Mouse (Mus musculus) heart, embryonic 13.5 days (tissue): ENCODE results near the gene Olfr287. TPM values are rescaled to one million over a fixed set of nuclear protein-coding genes. Genes with fewer than 3 reads are reported as not detected.

Experiments used
- ATAC-seq: fragments of 200-750 bp; cut with Nextera tagmentation; 2 replicates; pipeline ENCODE4 v1.8.0; 2017; ENCODE audit warnings: moderate TSS enrichment; ENCODE audit not compliant: insufficient number of reproducible peaks, low FRiP score, low TSS enrichment; ENCODE audit errors: extremely low read depth
- H3K27ac ChIP-seq: fragments of 300-500 bp; sonication (generic); replicated peaks from 2 replicates; pipeline ENCODE4 v1.5.1; 2015; ENCODE audit warnings: moderate library complexity, mild to moderate bottlenecking, inconsistent platforms
- H3K27me3 ChIP-seq: fragments of 300-500 bp; sonication (generic); replicated peaks from 2 replicates; pipeline ENCODE4 v1.6.1; 2015; ENCODE audit warnings: mild to moderate bottlenecking, inconsistent platforms
- H3K36me3 ChIP-seq: fragments of 300-500 bp; sonication (generic); 2 replicates; pipeline ENCODE4 v1.6.1; 2015; ENCODE audit warnings: mild to moderate bottlenecking, inconsistent platforms
- H3K4me1 ChIP-seq: fragments of 300-500 bp; sonication (generic); 2 replicates; pipeline ENCODE4 v1.6.1; 2015; ENCODE audit warnings: inconsistent platforms
- H3K4me2 ChIP-seq: fragments of 300-500 bp; sonication (generic); 2 replicates; pipeline ENCODE4 v1.6.1; 2015; ENCODE audit warnings: inconsistent platforms, mild to moderate bottlenecking, moderate library complexity
- H3K4me3 ChIP-seq: fragments of 300-500 bp; sonication (generic); 2 replicates; pipeline ENCODE4 v1.5.1; 2015; ENCODE audit warnings: moderate library complexity, mild to moderate bottlenecking, inconsistent platforms
- H3K9ac ChIP-seq: fragments of 300-500 bp; sonication (generic); 2 replicates; pipeline ENCODE4 v1.6.1; 2015; ENCODE audit warnings: inconsistent platforms, mild to moderate bottlenecking, moderate library complexity
- H3K9me3 ChIP-seq: fragments of 300-500 bp; sonication (generic); 2 replicates; pipeline ENCODE4 v1.6.1; 2016; ENCODE audit warnings: inconsistent platforms
- WGBS: fragments of 180-500 bp; shearing (Covaris S2); methylation state at CpG from one replicate; pipeline ENCODE4 v1.1.7; 2015; ENCODE audit warnings: mixed read lengths; 5-methylcytosine and 5-hydroxymethylcytosine counted together
- polyA plus RNA-seq: library from polyadenylated mRNA; unstranded; fragments of >200 nt; fragmentation: Nextera tagmentation; extraction: Ambion mirVana; gene quantifications from 2 replicates; pipeline ENCODE4 v1.2.1, GENCODE M21; 2015

The Olfr287 gene
- polyA plus RNA-seq, 1 experiment from 2014 or later = not detected

GRCm38 (mm10) chr15:98167645-98168621 is 52.9 kb downstream of the Olfr287 start:
- 2% methylated on average over 69 of the region's 69 CpGs for WGBS

GRCm38 (mm10) chr15:98166963-98167644 is 53.8 kb downstream of the Olfr287 start, which contains the start of gene Ccdc184:
Gene Ccdc184 (plus strand): TSS chr15:98167158.
- Histone ChIP-seq H3K4me2 (peak within 1 kb of the TSS; percentile 84), H3K4me1 (peaks cover 33% of the 10 kb centered on the region), H3K27me3 (peaks cover 79% of the 10 kb centered on the region), H3K9me3 (no peaks in the 10 kb centered on the region), H3K36me3 (no peaks in the 10 kb centered on the region), H3K27ac (no peak within 1 kb of the TSS), H3K4me3 (peak within 1 kb of the TSS; percentile 59), H3K9ac (peak within 1 kb of the TSS; percentile 75)
- no peak for ATAC-seq
- WGBS = 2% methylated on average over 18 of the region's 18 CpGs

More at GRCm38 (mm10) chr15:98167645-98168621, 52.9 kb downstream of the Olfr287 start:
- Histone ChIP-seq H3K4me3 (peak overlapping the region; percentile 59), H3K9me3 (no peaks in the 10 kb centered on the region), H3K27me3 (peaks cover 87% of the 10 kb centered on the region), H3K36me3 (no peaks in the 10 kb centered on the region), H3K27ac (no peak overlapping the region), H3K4me2 (peak overlapping the region; percentile 84), H3K9ac (peak overlapping the region; percentile 75), H3K4me1 (peaks cover 25% of the 10 kb centered on the region)
- peak; percentile 67; the same call in 1 of the 2 replicates for ATAC-seq

DNA sequence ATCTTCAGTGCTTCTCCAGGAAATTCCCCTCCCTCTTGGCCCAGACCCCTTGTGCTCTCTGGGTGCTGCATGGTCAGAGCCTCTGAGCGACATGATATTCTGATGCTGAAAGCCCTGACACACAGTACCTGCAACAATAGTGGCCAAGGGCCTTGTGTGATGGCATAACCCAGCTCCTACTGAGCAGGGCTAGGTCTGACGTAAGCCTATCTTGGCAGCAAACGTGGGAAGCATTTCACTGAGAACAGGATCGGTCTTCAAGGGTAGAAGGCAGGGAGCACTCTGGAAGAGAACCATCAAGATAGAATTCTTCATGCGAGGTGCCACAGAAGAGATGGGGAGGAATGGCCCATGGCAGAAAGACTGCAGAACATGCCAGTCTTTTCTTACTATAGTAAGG is 55.3 kb downstream of the Olfr287 start, which contains the start of gene Asb8:
TSS of gene Asb8 (minus strand) at position 101 of the 400 bp plus-strand sequence.
- 68% methylated on average over 5 of the region's 5 CpGs for WGBS
- no peak for ATAC-seq
- Histone ChIP-seq H3K4me2 (no peak within 1 kb of the TSS), H3K9ac (no peak within 1 kb of the TSS), H3K36me3 (no peaks in the 10 kb centered on the region), H3K4me1 (peaks cover 34% of the 10 kb centered on the region), H3K4me3 (no peak within 1 kb of the TSS), H3K27ac (no peak within 1 kb of the TSS), H3K9me3 (no peaks in the 10 kb centered on the region), H3K27me3 (peaks cover 64% of the 10 kb centered on the region)

- Histone ChIP-seq H3K27ac (peak overlapping the region; percentile 54; the same call in 1 of the 2 replicates), H3K27me3 (peaks cover 34% of the 10 kb centered on the region), H3K9ac (peak overlapping the region; percentile 8; the same call in 1 of the 2 replicates), H3K4me3 (no peak overlapping the region), H3K9me3 (no peaks in the 10 kb centered on the region), H3K36me3 (no peaks in the 10 kb centered on the region), H3K4me2 (no peak overlapping the region), H3K4me1 (peaks cover 22% of the 10 kb centered on the region)
- ATAC-seq = no peak
- 23% methylated on average over 4 of the region's 4 CpGs for WGBS
Observed at GRCm38 (mm10) chr15:98162561-98162960, 58.3 kb downstream of the Olfr287 start.

DNA sequence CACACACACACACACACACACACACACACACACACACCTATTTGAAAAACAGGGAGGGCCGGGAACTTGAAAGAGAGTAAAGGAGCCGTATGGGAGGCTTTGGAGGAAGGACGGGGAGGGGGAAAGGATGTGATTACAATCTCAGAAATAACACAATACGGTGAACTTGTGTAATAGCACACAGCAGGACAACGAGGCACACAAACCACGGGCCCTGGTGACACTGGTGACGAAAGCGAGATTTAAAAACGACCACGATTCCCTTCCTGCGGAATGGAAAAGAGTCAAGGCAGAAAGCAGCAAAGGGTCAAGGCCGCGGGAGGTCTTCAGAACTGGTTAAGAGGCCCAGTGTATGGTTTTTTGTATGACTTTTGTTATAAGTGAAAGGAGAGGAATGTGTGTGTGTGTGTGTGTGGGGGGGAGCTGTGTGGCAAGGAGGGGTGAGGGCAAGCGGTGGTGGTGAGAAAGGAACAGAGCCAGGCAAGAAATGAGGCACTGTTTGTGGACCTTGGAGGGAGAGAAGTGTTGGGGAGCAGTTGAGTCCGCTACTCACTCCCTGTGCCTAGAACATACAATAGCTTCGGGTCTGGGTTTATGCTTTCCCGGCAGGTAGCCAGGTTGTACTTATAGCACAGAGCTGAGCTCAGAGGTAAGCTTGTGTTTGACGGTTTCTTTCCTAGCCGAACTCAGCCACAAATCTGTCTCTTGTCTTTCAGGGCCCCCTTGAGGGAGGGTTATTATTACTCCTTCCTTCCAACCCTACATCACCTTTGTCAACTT is 59.6 kb downstream of the Olfr287 start:
- WGBS = 71% methylated on average over 19 of the region's 19 CpGs
- Histone ChIP-seq H3K9ac (no peak overlapping the region), H3K9me3 (no peaks in the 10 kb centered on the region)

DNA sequence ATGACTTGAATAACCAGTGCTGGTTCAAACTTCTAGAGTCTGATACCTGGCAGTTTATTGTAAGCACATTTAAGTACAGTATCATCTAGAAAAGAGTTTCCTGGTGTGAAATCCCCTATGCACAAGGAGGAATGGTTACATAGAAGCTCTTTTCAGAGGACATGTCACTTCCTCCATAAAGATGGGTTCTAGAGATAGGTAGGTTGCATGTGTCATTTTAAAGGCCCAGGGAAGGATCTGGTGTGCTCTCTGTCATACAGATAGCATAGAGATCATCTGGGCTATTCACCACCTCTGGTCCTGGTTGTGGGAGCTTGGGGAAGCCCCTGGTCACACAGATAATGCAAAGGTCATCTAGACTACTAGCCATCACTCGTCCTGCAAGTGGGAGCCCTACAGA is 63.6 kb downstream of the Olfr287 start:
- Histone ChIP-seq H3K4me1 (peaks cover 2% of the 10 kb centered on the region), H3K27ac (no peak overlapping the region), H3K9me3 (no peaks in the 10 kb centered on the region), H3K4me3 (no peak overlapping the region), H3K27me3 (no peaks in the 10 kb centered on the region), H3K4me2 (no peak overlapping the region), H3K9ac (no peak overlapping the region), H3K36me3 (no peaks in the 10 kb centered on the region)
- 40% methylated on average over 1 of the region's 1 CpGs for WGBS
- ATAC-seq = no peak

More for the DNA sequence above, 59.6 kb downstream of the Olfr287 start:
- no peak for ATAC-seq
- peaks cover 10% of the 10 kb centered on the region for H3K4me1 ChIP-seq
- H3K36me3 ChIP-seq = no peaks in the 10 kb centered on the region
- no peak overlapping the region for H3K4me3 ChIP-seq
- peaks cover 21% of the 10 kb centered on the region for H3K27me3 ChIP-seq
- no peak overlapping the region for H3K4me2 ChIP-seq
- no peak overlapping the region for H3K27ac ChIP-seq

Other genes starting within 250 kb of the Olfr287 start
- 26.1 and 27.8 TPM in 2 replicates for gene Col2a1, start 216.4 kb downstream of the Olfr287 start, polyA plus RNA-seq
- 86.7 and 90.4 TPM in 2 replicates for gene Pfkm, start 128.5 kb downstream of the Olfr287 start, polyA plus RNA-seq
- 18.2 and 19.6 TPM in 2 replicates for gene Senp1, start 127.3 kb downstream of the Olfr287 start, polyA plus RNA-seq
- 76.5 and 86.6 TPM in 2 replicates for gene Asb8, start 55.4 kb downstream of the Olfr287 start, polyA plus RNA-seq
- 1.1 and 1.4 TPM in 2 replicates for gene Ccdc184, start 53.9 kb downstream of the Olfr287 start, polyA plus RNA-seq
- gene Olfr288, start 25.5 kb downstream of the Olfr287 start, polyA plus RNA-seq = not detected in 2 replicates
- gene Gm44579, start 79 bp downstream of the Olfr287 start, polyA plus RNA-seq = not detected in 2 replicates
- gene Olfr286, start 13.4 kb upstream of the Olfr287 start, polyA plus RNA-seq = not detected in 2 replicates
- gene H1fnt, start 36.2 kb upstream of the Olfr287 start, polyA plus RNA-seq = not detected in 2 replicates
- gene Zfp641, start 75.1 kb upstream of the Olfr287 start, polyA plus RNA-seq = 1.1 TPM in 2 replicates
- gene Olfr285, start 96.3 kb upstream of the Olfr287 start, polyA plus RNA-seq = not detected in 2 replicates
- gene Olfr284, start 119.9 kb upstream of the Olfr287 start, polyA plus RNA-seq = not detected in 2 replicates
- not detected in 2 replicates for gene Olfr283, start 159.9 kb upstream of the Olfr287 start, polyA plus RNA-seq
- gene Olfr282, start 210.2 kb upstream of the Olfr287 start, polyA plus RNA-seq = not detected in 2 replicates
- not detected in 2 replicates for gene Olfr281, start 231.5 kb upstream of the Olfr287 start, polyA plus RNA-seq
- gene OR5BS1P, start 248.8 kb upstream of the Olfr287 start, polyA plus RNA-seq = not detected in 2 replicates